Mouse (Mus musculus) heart, adult 2 months (tissue): ENCODE measurements around the gene Tgfbr3.

Experiments used
- CTCF ChIP-seq: fragments of 200-600 bp; IDR thresholded peaks from 2 replicates; pipeline ENCODE4 v1.8.1; 2022; ENCODE audit warnings: antibody characterized with exemption, mild to moderate bottlenecking, moderate library complexity
- EP300 ChIP-seq: fragments of 200-500 bp; IDR thresholded peaks from 2 replicates; pipeline ENCODE4 v1.6.1; 2011; ENCODE audit warnings: low read depth, low read length, control low read depth; ENCODE audit not compliant: insufficient read depth
- POLR2A ChIP-seq: fragments of 200-500 bp; IDR thresholded peaks from 2 replicates; pipeline ENCODE4 v1.6.1; 2011; ENCODE audit warnings: mild to moderate bottlenecking, low read depth, low read length, control low read depth; ENCODE audit not compliant: insufficient read depth

DNA sequence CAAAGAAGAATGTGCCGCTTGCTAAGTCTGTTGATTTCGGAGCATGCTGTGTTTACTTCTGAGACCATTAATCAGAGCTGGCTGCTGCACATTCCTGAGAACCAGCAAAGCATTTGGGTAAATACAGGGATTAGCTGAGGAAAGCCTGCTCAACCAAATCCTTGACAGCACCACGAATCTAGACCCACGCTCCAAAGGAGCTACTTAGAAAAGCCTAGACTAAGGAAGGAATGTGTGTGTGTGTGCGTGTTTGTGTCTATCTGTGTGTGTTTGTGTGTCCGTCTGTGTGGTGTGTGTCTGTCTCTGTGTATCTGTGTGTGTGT is 20.5 kb downstream of the Tgfbr3 start:
- TF ChIP-seq POLR2A: no peak
- TF ChIP-seq EP300: no peak
- TF ChIP-seq CTCF: no peak
